Mouse (Mus musculus) heart, postnatal 36 days (tissue): ENCODE data around the gene Ccdc163. TPM values are rescaled to one million over a fixed set of nuclear protein-coding genes. Genes with fewer than 3 reads are reported as not detected.

ENCODE experiments used
- DNase-seq, 2 experiments: peaks; one replicate each; pipeline ENCODE4 v3.0.0; 2021 to 2022
- intact Hi-C: fragments of 180-260 bp; cut with DNase I; formaldehyde crosslinking; loops from one replicate; pipeline ENCODE4 v1.15.1; 2025
- total RNA-seq, 2 experiments: library from RNA; stranded (reverse); gene quantifications; 2 replicates each; pipeline ENCODE4 v1.2.3; 2021

The Ccdc163 gene
- total RNA-seq, 2 experiments from 2014 or later: 5.7 to 6.2 TPM

DNA sequence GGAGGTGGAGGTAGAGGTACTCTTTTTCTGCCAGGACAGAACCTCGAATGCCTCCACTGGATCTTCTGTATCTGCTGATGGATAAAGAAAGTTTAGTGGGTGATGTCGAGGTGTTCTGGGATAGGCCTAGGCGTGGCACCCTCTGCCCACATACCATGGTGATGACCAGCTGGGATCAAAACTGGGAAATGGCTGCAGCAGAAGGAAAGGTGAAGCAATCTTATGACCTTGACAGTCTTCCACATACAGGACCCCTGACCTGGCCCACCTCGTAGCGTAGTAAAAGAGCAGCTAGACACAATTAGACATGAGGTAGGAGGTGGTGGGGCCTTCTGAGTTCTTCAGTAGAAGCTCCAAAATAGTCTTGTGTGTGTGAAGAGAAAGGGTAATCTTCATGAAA is 55.7 kb downstream of the Ccdc163 start:
- no peak for DNase-seq
- intact Hi-C loops: no loop called here

DNA sequence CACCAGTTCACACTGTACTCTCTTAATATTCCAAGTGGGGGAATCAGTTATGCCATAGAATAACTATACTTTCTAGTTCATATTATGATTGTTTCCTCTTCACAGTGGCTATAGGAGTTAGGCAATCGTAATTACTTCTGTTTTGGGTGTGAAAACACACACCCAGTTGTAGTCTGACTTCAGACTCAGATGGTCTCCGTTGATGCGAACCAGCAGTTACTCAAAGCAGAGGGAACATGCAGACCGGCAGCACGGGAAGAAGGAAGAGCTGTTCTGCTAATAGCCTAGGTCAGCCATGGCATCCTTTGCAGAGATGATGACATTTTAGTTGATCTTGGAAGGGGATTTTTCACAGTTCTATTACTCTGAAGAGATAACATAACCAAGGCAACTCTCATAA is 60.2 kb downstream of the Ccdc163 start:
- intact Hi-C loops: no loop called here
- DNase-seq: no peak

GRCm38 (mm10) chr4:116769060-116769459 is 60.8 kb downstream of the Ccdc163 start:
- no peak for DNase-seq
- intact Hi-C loops: no loop called here

DNA sequence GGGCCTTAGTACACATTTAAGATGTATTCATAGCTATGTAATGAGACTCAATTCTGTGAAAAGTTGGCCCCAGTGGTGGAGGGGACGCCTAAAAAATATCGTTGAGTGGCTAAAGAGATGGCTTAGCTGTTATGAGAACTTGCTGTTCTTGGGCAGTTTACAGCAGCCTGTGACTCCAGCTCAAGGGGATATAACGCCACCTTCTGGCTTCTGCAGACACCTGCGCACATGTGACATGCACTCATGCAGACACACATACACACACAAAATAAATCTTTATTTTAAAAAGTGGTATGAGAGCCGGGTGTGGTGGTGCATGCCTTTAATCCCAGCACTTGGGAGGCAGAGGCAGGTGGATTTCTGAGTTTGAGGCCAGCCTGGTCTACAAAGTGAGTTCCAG is 68.1 kb downstream of the Ccdc163 start:
- intact Hi-C loops: no loop called here

GRCm38 (mm10) chr4:116777079-116777478 is 68.8 kb downstream of the Ccdc163 start:
- DNase-seq: no peak
- intact Hi-C loops: no loop called here

More for the DNA sequence above, 68.1 kb downstream of the Ccdc163 start:
- DNase-seq: no peak

DNA sequence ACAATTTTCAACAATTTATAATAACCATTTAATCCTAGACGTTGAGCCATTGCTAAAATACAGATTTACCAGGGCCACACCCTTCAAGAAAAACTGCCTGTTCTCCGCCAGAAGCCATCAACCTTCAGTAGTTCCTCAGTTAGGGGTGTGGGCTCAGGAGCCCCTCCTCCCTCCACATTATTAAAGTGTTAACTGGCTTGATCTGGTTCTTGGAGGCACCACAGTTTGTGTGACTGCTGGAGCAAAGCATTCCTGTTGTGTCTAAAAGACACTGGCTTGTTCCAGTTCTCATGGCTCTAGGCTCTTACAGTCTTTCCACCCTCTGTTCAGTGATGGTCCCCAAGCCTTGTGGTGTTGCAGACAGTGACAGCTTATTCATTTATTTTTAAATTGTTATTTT is 72.2 kb downstream of the Ccdc163 start:
- intact Hi-C loops: no loop called here
- DNase-seq: no peak

- DNase-seq: no peak
- intact Hi-C loops: no loop called here
Measured at GRCm38 (mm10) chr4:116781366-116781765, 73.1 kb downstream of the Ccdc163 start.

GRCm38 (mm10) chr4:116782171-116782570 is 73.9 kb downstream of the Ccdc163 start:
- no peak for DNase-seq
- intact Hi-C loops: no loop called here

DNA sequence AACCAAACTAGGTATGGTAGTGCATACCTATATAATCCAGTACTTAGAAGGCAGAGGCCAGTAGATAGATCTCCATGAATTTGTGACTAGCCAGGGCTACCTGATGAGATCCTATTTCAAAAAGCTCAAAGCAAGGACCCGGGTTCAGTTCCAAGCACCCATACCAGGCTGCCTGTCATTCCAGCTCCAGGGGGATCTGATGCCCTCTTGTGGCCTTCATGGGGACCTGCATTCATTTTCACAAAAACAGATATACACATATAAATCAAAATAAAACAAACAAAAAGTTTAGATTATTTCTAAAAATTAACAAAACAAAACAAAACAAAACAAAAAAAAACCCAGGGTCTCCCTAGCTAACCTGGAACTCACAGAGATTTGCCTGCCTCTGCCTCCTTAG is 78.3 kb downstream of the Ccdc163 start:
- intact Hi-C loops: no loop called here
- no peak for DNase-seq

GRCm38 (mm10) chr4:116787985-116788760 is 79.9 kb downstream of the Ccdc163 start:
- intact Hi-C loops: no loop called here
- DNase-seq: peak in 1 of 2 experiments; percentile 18

- intact Hi-C loops: loop anchor here (1.0 kb wide), 1 partner anchor 70 kb away; no protein-coding TSS in a partner anchor
- peak; percentile 76 for DNase-seq
Measured at GRCm38 (mm10) chr4:116788956-116789355, 80.6 kb downstream of the Ccdc163 start.

DNA sequence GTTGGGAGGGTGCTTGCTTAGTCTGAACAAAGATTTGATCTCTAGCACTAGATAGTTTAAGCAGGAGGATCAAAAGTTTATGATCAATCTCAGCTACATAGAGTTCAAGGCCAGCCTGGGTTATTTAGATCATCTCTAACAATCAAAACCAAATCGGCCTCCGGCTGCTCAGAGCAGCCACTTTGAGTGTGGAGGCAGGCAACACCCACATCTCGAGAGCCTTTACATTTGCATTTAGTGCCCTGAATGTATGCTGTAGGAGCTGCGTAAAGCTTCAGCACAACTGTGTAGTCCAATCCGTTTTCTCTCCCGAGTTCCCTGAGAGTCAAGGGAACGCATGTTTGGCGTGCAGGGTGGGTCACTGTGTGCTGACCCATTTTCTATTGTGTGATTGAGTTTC is 84.1 kb downstream of the Ccdc163 start:
- intact Hi-C loops: no loop called here
- no peak for DNase-seq

DNA sequence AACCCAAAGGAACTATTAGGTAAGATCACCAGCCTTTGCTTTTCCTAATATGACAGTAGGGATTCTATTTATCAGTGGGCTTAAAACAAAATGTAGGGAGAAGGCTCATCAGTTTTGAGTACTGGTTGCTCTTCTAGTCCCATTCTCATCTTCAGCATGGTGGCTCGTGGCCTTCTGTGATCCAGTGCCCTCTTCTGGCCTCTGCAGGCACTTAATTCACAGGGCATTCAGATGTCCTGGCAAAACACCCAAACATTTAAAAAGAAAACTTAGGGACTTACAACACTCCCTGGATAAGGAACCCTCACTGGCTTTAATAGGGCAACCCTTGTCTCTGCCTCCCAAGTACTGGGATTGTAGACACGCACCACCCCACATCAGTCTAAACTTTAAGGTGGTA is 86.0 kb downstream of the Ccdc163 start:
- intact Hi-C loops: no loop called here
- no peak for DNase-seq

DNA sequence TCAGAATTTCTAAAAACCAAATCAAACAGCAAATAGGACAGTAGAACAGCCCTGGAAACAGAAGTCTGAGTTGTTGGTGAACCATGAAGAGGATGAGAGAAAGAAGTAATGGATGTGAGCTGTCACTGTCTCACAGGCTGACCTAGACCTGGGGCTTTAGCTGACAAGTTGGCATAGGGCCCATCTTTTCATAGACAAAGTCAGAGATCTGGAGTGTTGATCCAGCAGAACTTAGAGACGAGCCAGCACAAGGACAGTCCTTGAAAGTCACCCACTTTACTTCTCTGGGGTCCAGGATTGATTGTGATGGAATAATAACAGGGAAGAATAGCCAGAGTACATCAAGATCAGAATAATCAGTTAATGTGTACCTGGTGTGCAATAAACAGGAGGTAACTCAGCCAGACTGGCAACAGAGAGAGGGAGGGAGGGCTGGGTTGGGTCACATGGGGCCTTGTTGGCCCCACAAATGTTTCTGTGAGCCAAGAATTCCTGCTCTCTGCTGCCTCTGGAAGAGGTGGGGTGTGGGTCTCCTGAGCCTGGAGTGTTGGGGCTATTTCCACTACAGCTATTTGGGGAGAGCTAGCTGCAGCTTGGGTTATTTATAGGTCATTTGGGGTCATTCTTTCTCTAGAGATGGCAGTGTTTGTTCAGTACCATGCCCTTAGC is 88.3 kb downstream of the Ccdc163 start:
- intact Hi-C loops: no loop called here
- DNase-seq: peak in 1 of 2 experiments; percentile 26

DNA sequence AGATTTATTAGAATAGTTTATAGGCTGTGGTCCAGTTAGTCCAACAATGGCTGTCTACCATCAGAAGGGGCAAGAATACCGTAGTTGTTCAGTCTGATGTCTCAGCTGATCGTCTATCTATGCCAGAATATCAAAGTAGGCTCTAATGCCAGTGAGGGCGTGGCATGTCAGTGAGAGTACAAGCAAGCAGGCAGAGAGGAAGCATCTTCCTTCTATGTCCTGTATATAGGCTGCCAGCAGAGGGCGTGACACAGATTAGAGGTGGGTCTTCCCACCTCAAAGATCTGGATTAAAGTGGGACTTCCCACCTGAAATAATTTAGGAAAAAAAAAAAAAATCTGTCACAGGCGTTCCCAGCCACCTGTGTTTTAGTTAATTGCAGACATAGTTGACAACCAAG is 91.6 kb downstream of the Ccdc163 start:
- DNase-seq: no peak
- intact Hi-C loops: no loop called here

Other genes with a start within 250 kb of the Ccdc163 start
- gene Mast2, start 244.3 kb upstream of the Ccdc163 start, total RNA-seq: 100 to 1,000 TPM; 121 to 129 TPM
- gene Ipp, start 201.0 kb upstream of the Ccdc163 start, total RNA-seq: 10 to 100 TPM; 15.8 to 16.2 TPM
- 10 to 100 TPM; 21.2 to 26.4 TPM for gene Tmem69, start 152.6 kb upstream of the Ccdc163 start, total RNA-seq
- 10 to 100 TPM; 65.4 to 83.1 TPM for gene Gpbp1l1, start 150.9 kb upstream of the Ccdc163 start, total RNA-seq
- 1 to 10 TPM; 2.6 to 3.5 TPM for gene Ccdc17, start 111.9 kb upstream of the Ccdc163 start, total RNA-seq
- gene Nasp, start 80.6 kb upstream of the Ccdc163 start, total RNA-seq: 10 to 100 TPM; 18.6 to 25.5 TPM
- gene Akr1a1, start 56.8 kb upstream of the Ccdc163 start, total RNA-seq: 100 to 1,000 TPM; 272 to 290 TPM
- gene Prdx1, start 23.0 kb upstream of the Ccdc163 start, total RNA-seq: 100 to 1,000 TPM; 476 to 489 TPM
- gene Mmachc, start 103 bp upstream of the Ccdc163 start, total RNA-seq: 10 to 100 TPM; 46.8 to 56.1 TPM
- 1 to 10 TPM; 1.9 to 2.5 TPM for gene Tesk2, start 12.4 kb downstream of the Ccdc163 start, total RNA-seq
- gene Toe1, start 99.1 kb downstream of the Ccdc163 start, total RNA-seq: 1 to 10 TPM; 8.2 to 8.9 TPM
- gene Mutyh, start 99.2 kb downstream of the Ccdc163 start, total RNA-seq: 1 to 10 TPM in 1 of 2 experiments, under 1 TPM in 1; 0.60 to 2.0 TPM
- gene Hpdl, start 113.2 kb downstream of the Ccdc163 start, total RNA-seq: 1 to 10 TPM; 4.3 to 5.1 TPM
- gene Zswim5, start 168.9 kb downstream of the Ccdc163 start, total RNA-seq: 1 to 10 TPM; 1.1 to 1.4 TPM